Mouse (Mus musculus) hematopoietic multipotent progenitor cell, adult 10-12 weeks (in vitro differentiated cells): ENCODE results near the gene Fabp2. TPM values are rescaled to one million over a fixed set of nuclear protein-coding genes. Genes with fewer than 3 reads are reported as not detected.

ENCODE experiments used
- polyA plus RNA-seq: library from polyadenylated mRNA; stranded (reverse); fragments of >175 nt; gene quantifications from 2 replicates; pipeline ENCODE4 v1.2.3, GENCODE M21; 2012; ENCODE audit warnings: low replicate concordance

Gene Fabp2
- polyA plus RNA-seq, result not detected in 2 replicates

GRCm38 (mm10) chr3:122894772-122895171 is at the start of gene Fabp2:
Gene Fabp2, plus strand, starts transcription at chr3:122895072.

DNA sequence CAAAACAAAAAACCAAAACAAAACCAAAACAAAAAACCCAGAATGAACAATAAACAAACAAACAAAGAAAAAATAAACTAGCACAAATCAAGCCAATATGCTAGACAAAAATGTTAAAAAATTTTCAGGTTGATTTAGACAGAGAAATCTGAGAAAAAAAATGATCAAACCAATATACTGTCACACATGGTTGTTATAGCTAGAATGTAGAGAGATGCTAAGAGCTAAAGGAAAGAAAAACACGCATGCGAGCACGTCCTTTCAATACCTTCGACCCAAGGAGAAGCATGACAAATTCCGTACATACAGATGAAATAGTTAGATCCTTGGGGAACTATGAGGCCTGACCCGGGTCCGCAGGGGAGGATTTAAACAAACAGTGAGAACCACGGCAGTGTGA is 24.4 kb downstream of the Fabp2 start, which contains the start of gene Gm10959:
Gm10959 (minus strand) TSS at position 101 of the 400 bp plus-strand sequence.

DNA sequence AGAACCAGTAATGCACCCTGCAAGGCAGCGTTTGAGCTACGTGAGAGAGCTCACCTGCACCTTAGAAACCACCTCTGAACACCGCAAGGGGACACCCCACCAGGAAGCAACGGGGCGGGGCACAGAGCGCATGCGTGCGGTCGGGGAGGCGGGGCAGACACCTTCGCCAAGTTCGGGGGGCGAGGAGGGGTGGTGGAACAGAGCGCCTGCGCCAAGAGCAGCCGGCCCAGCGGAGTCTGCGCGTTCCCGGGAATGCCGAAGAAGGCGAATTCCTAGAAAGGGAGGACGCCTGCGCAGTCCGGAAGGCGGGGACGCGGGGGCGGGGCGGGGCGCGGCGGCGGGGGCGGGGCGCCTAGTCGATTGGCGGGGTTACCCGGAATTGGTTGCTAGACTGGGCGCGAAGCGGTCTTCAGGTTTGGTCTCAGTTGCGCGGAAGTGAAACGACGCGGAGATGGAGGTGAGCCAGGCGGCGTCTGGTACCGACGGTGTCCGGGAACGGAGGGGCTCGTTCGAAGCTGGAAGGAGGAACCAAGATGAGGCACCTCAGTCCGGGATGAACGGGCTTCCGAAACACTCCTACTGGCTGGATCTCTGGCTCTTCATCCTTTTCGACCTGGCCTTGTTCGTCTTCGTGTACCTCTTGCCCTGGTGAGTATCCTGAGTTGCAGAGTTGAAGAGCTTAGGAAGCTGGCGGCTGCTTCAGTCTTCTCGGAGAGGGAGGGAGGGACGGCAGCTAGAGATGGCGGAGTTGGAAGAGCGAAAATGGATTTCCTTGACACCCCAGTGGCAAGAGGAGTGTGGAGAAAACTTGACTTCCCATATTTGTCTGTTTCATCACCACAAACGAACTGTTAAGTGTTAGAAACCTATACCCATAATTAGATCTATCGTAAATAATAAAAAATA is 29.4 kb downstream of the Fabp2 start, which contains the start of gene 1810037I17Rik:
1810037I17Rik (plus strand) TSS at position 195 of the 906 bp plus-strand sequence.

Other genes with a start within 250 kb of the Fabp2 start
- gene Pde5a, start 166.1 kb upstream of the Fabp2 start, polyA plus RNA-seq, result 0.76 and 1.3 TPM in 2 replicates
- not detected in 2 replicates for gene Gm10959, start 24.3 kb downstream of the Fabp2 start, polyA plus RNA-seq
- 32.6 and 50.9 TPM in 2 replicates for gene 1810037I17Rik, start 29.1 kb downstream of the Fabp2 start, polyA plus RNA-seq
- 1.1 and 1.2 TPM in 2 replicates for gene Usp53, start 89.4 kb downstream of the Fabp2 start, polyA plus RNA-seq
- not detected in 2 replicates for gene Myoz2, start 139.9 kb downstream of the Fabp2 start, polyA plus RNA-seq